Mouse (Mus musculus): ENCODE results near the gene Tcf23. TPM values are rescaled to one million over a fixed set of nuclear protein-coding genes. Genes with fewer than 3 reads are reported as not detected.

The Tcf23 gene
- polyA plus RNA-seq, 1 experiment = 0.62 TPM

- Histone ChIP-seq H3K4me2 (ENCODE audit: low read depth) (peak within 1 kb of the TSS; percentile 66), H3K36me3 (ENCODE audit: control insufficient read depth, insufficient read depth) (no peaks in the 10 kb centered on the region), H3K4me3 (peak within 1 kb of the TSS; percentile 17), H3K79me2 (ENCODE audit: control insufficient read depth, insufficient read depth) (no peaks in the 10 kb centered on the region), H3ac (ENCODE audit: control insufficient read depth, insufficient read length) (no peak within 1 kb of the TSS), H3K27me3 (ENCODE audit: control insufficient read depth, insufficient read depth, insufficient read length) (no peaks in the 10 kb centered on the region)
- TF ChIP-seq MYOD1 (IDR thresholded peaks at IDR 0.05; ENCODE audit: control insufficient read depth in 1 of 3, insufficient read length in 2 of 3, low read depth in 2 of 3) = peak in 2 of 3 experiments; percentile 10 to 36
- no peak for TF ChIP-seq REST (IDR thresholded peaks at IDR 0.05; ENCODE audit: insufficient read depth, insufficient read length)
- no peak for TF ChIP-seq CEBPB (IDR thresholded peaks at IDR 0.05; ENCODE audit: insufficient read depth, poor library complexity, severe bottlenecking)
- TF ChIP-seq E2F4 (IDR thresholded peaks at IDR 0.05; ENCODE audit: insufficient read depth) = no peak
- TF ChIP-seq MAX (IDR thresholded peaks at IDR 0.05; ENCODE audit: low read depth) = no peak
- TF ChIP-seq POLR2AphosphoS2 (IDR thresholded peaks at IDR 0.05; ENCODE audit: insufficient read length, low read depth) = no peak
- no peak for TF ChIP-seq USF1 (IDR thresholded peaks at IDR 0.05; ENCODE audit: low read depth)
- TF ChIP-seq MYOG (IDR thresholded peaks at IDR 0.05; ENCODE audit: control insufficient read depth in 1 of 3, insufficient read depth in 1 of 3, insufficient read length in 2 of 3, low read depth in 2 of 3) = peak in 1 of 3 experiments; percentile 52
- TF ChIP-seq TCF3 (IDR thresholded peaks at IDR 0.05; ENCODE audit: insufficient read length, low read depth) = no peak
- no peak for TF ChIP-seq SRF (IDR thresholded peaks at IDR 0.05; ENCODE audit: control insufficient read depth, insufficient read length, low read depth)
- peak; percentile 30 for TF ChIP-seq POLR2A (IDR thresholded peaks at IDR 0.05; ENCODE audit: insufficient read length, low read depth)
- no peak for TF ChIP-seq TCF12 (IDR thresholded peaks at IDR 0.05; ENCODE audit: insufficient read depth, poor library complexity, severe bottlenecking)
These were observed 23.3 kb upstream of the Tcf23 start, which contains the start of gene Cgref1 for GRCm38 (mm10) chr5:30944956-30945781. Gene Cgref1, minus strand, starts transcription at chr5:30945591.

GRCm38 (mm10) chr5:30948620-30949019 lies 19.8 kb upstream of the Tcf23 start:
- Histone ChIP-seq H3K36me3 (ENCODE audit: control insufficient read depth, insufficient read depth) (peaks cover 3% of the 10 kb centered on the region), H3K4me2 (ENCODE audit: low read depth) (peak overlapping the region; percentile 94), H3ac (ENCODE audit: control insufficient read depth, insufficient read length) (no peak overlapping the region), H3K79me2 (ENCODE audit: control insufficient read depth, insufficient read depth) (peaks cover 16% of the 10 kb centered on the region), H3K4me3 (peak overlapping the region; percentile 39), H3K27me3 (ENCODE audit: control insufficient read depth, insufficient read depth, insufficient read length) (no peaks in the 10 kb centered on the region)
- TF ChIP-seq MYOG (IDR thresholded peaks at IDR 0.05; ENCODE audit: control insufficient read depth in 1 of 3, insufficient read depth in 1 of 3, insufficient read length in 2 of 3, low read depth in 2 of 3) = no peak
- TF ChIP-seq TCF12 (IDR thresholded peaks at IDR 0.05; ENCODE audit: insufficient read depth, poor library complexity, severe bottlenecking) = no peak
- TF ChIP-seq MYOD1 (IDR thresholded peaks at IDR 0.05; ENCODE audit: control insufficient read depth in 1 of 3, insufficient read length in 2 of 3, low read depth in 2 of 3) = no peak
- no peak for TF ChIP-seq E2F4 (IDR thresholded peaks at IDR 0.05; ENCODE audit: insufficient read depth)
- TF ChIP-seq USF1 (IDR thresholded peaks at IDR 0.05; ENCODE audit: low read depth) = no peak
- no peak for TF ChIP-seq POLR2A (IDR thresholded peaks at IDR 0.05; ENCODE audit: insufficient read length, low read depth)

- no peak for TF ChIP-seq MAX (IDR thresholded peaks at IDR 0.05; ENCODE audit: low read depth)
- TF ChIP-seq SRF (IDR thresholded peaks at IDR 0.05; ENCODE audit: control insufficient read depth, insufficient read length, low read depth) = no peak
- TF ChIP-seq CEBPB (IDR thresholded peaks at IDR 0.05; ENCODE audit: insufficient read depth, poor library complexity, severe bottlenecking) = no peak
- peak; percentile 60 for TF ChIP-seq E2F4 (IDR thresholded peaks at IDR 0.05; ENCODE audit: insufficient read depth)
- TF ChIP-seq MYOD1 (IDR thresholded peaks at IDR 0.05; ENCODE audit: control insufficient read depth in 1 of 3, insufficient read length in 2 of 3, low read depth in 2 of 3) = peak in 2 of 3 experiments; percentile 64 to 83
- TF ChIP-seq MYOG (IDR thresholded peaks at IDR 0.05; ENCODE audit: control insufficient read depth in 1 of 3, insufficient read depth in 1 of 3, insufficient read length in 2 of 3, low read depth in 2 of 3) = peak; percentile 3 to 88 (median 55)
- TF ChIP-seq USF1 (IDR thresholded peaks at IDR 0.05; ENCODE audit: low read depth) = no peak
- peak; percentile 83 for TF ChIP-seq POLR2A (IDR thresholded peaks at IDR 0.05; ENCODE audit: insufficient read length, low read depth)
- TF ChIP-seq POLR2AphosphoS2 (IDR thresholded peaks at IDR 0.05; ENCODE audit: insufficient read length, low read depth) = peak; percentile 75
- peak; percentile 5 for TF ChIP-seq TCF12 (IDR thresholded peaks at IDR 0.05; ENCODE audit: insufficient read depth, poor library complexity, severe bottlenecking)
These were observed 18.7 kb upstream of the Tcf23 start for GRCm38 (mm10) chr5:30949654-30950326.

GRCm38 (mm10) chr5:30950451-30950850 lies 18.0 kb upstream of the Tcf23 start:
- peaks cover 20% of the 10 kb centered on the region for H3K79me2 ChIP-seq (ENCODE audit: control insufficient read depth, insufficient read depth)
- H3K4me2 ChIP-seq (ENCODE audit: low read depth) = peak overlapping the region; percentile 79

More at GRCm38 (mm10) chr5:30949654-30950326, 18.7 kb upstream of the Tcf23 start:
- peak overlapping the region; percentile 41 for H3ac ChIP-seq (ENCODE audit: control insufficient read depth, insufficient read length)
- peaks cover 14% of the 10 kb centered on the region for H3K36me3 ChIP-seq (ENCODE audit: control insufficient read depth, insufficient read depth)
- H3K4me3 ChIP-seq = peak overlapping the region; percentile 39
- no peaks in the 10 kb centered on the region for H3K27me3 ChIP-seq (ENCODE audit: control insufficient read depth, insufficient read depth, insufficient read length)
- H3K79me2 ChIP-seq (ENCODE audit: control insufficient read depth, insufficient read depth) = peaks cover 20% of the 10 kb centered on the region
- peak overlapping the region; percentile 94 for H3K4me2 ChIP-seq (ENCODE audit: low read depth)

More at GRCm38 (mm10) chr5:30950451-30950850, 18.0 kb upstream of the Tcf23 start:
- TF ChIP-seq MYOD1 (IDR thresholded peaks at IDR 0.05; ENCODE audit: control insufficient read depth in 1 of 3, insufficient read length in 2 of 3, low read depth in 2 of 3) (no peak), CEBPB (IDR thresholded peaks at IDR 0.05; ENCODE audit: insufficient read depth, poor library complexity, severe bottlenecking) (no peak), REST (IDR thresholded peaks at IDR 0.05; ENCODE audit: insufficient read depth, insufficient read length) (no peak), POLR2AphosphoS2 (IDR thresholded peaks at IDR 0.05; ENCODE audit: insufficient read length, low read depth) (peak; percentile 80), E2F4 (IDR thresholded peaks at IDR 0.05; ENCODE audit: insufficient read depth) (no peak)
- Histone ChIP-seq H3K27me3 (ENCODE audit: control insufficient read depth, insufficient read depth, insufficient read length) (no peaks in the 10 kb centered on the region), H3ac (ENCODE audit: control insufficient read depth, insufficient read length) (peak overlapping the region; percentile 41), H3K36me3 (ENCODE audit: control insufficient read depth, insufficient read depth) (peaks cover 19% of the 10 kb centered on the region), H3K4me3 (peak overlapping the region; percentile 39)

Data from myocyte (in vitro differentiated cells).